ENCODE assay signal across 15 mouse cellular contexts in the genomic region with DNA sequence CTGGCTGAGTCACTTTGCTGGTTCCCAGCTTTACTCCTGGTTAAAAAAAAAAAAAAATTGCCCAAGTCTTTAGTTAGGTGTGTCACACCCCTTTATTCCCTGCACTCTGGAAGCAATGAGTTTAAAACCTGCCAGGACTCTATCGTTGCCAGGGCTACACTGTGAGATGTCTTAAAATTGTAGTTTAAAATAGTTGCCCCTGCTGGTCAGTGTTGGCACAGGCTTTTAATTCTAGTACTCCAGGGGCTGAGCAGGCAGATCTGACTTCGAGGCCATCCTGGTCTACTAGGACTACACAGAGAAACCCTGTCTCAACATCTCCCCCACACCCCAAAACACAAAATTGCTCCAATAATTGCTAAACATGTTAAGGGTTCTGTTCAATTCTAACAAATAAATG. TPM values are rescaled to one million over a fixed set of nuclear protein-coding genes. Genes with fewer than 3 reads are reported as not detected.
DNase-seq lines count a peak whose midpoint lies in the region; ATAC-seq and TF ChIP-seq lines count a peak whose summit lies in the region.
"Had no signal": no experiment of that assay in that cellular context is flagged by ENCODE, and none has a peak within 500 bp of the region (broad histone marks: within the 10 kb centered on the region; RNA-seq: fewer than 3 reads in every experiment).

No protein-coding gene starts in this region.

- H3K36me3 ChIP-seq in heart, adult 2 months (ENCODE audit: control insufficient read depth, insufficient read depth, low read length): peaks cover 3% of the 10 kb centered on the region; the same call in 1 of the 2 replicates
- H3K36me3 ChIP-seq in neural tube, embryonic 11.5 days (ENCODE audit: control insufficient read depth, insufficient read depth, low read length): no peaks in the 10 kb centered on the region
- H3K36me3 ChIP-seq in MEL (ENCODE audit: control insufficient read depth in 1 of 2, insufficient read depth in 2 of 2, low read length in 2 of 2): peaks cover 0 to 25% of the 10 kb centered on the region in 2 experiments; a peak in 2 of 4 replicates
- H3K36me3 ChIP-seq: intestine, embryonic 15.5 days; stomach, embryonic 15.5 days had no signal

- no peaks in the 10 kb centered on the region for H3K27me3 ChIP-seq in heart, adult 2 months (ENCODE audit: control insufficient read depth, insufficient read depth, low read length)
- H3K27me3 ChIP-seq in neural tube, embryonic 11.5 days (ENCODE audit: control insufficient read depth, insufficient read depth, low read length): no peaks in the 10 kb centered on the region
- H3K27me3 ChIP-seq in MEL (ENCODE audit: control insufficient read depth in 1 of 2, insufficient read depth in 2 of 2, low read length in 2 of 2): no peaks in the 10 kb centered on the region
- H3K27me3 ChIP-seq: intestine, embryonic 15.5 days; megakaryocyte, embryonic 14.5 days; stomach, embryonic 15.5 days had no signal

- TF ChIP-seq RAD21 in MEL (IDR thresholded peaks at IDR 0.05; ENCODE audit: low read depth, low read length): no peak

- no peak overlapping the region for H3K4me3 ChIP-seq in heart, adult 2 months
- H3K4me3 ChIP-seq in neural tube, embryonic 11.5 days (ENCODE audit: low read depth, low read length): no peak overlapping the region
- no peak overlapping the region for H3K4me3 ChIP-seq in MEL (ENCODE audit: control insufficient read depth in 1 of 2, insufficient read depth in 1 of 2, low read depth in 2 of 2, low read length in 2 of 2)
- H3K4me3 ChIP-seq: intestine, embryonic 15.5 days; megakaryocyte, embryonic 14.5 days; stomach, embryonic 15.5 days had no signal

- intact Hi-C loops in heart, adult 2 months (cut with DNase I): no loop called here
- intact Hi-C loops in heart, postnatal 14 days (cut with DNase I): loop anchor here (5.0 kb wide), 1 partner anchor 36 kb away; no protein-coding TSS in a partner anchor
- intact Hi-C loops in left cerebral cortex, postnatal 25 days (cut with DNase I): no loop called here

- H3K9ac ChIP-seq in heart, adult 2 months (ENCODE audit: low read depth, low read length): no peak overlapping the region
- no peak overlapping the region for H3K9ac ChIP-seq in neural tube, embryonic 11.5 days (ENCODE audit: low read length)
- H3K9ac ChIP-seq in MEL (ENCODE audit: control insufficient read depth, low read depth, low read length, poor library complexity, severe bottlenecking): no peak overlapping the region
- H3K9ac ChIP-seq: intestine, embryonic 15.5 days; stomach, embryonic 15.5 days had no signal

- H3K79me2 ChIP-seq in heart, adult 2 months (replicated peaks; ENCODE audit: control insufficient read depth, insufficient read depth, low read length): no peaks in the 10 kb centered on the region
- H3K79me2 ChIP-seq in MEL (ENCODE audit: control insufficient read depth, insufficient read depth, low read length, poor library complexity): peaks cover 21% of the 10 kb centered on the region

- TF ChIP-seq CTCF in heart, adult 2 months (IDR thresholded peaks at IDR 0.05): 0 out of 2 replicates have a peak, but pooled peaks have one; percentile 5
- TF ChIP-seq CTCF in MEL (IDR thresholded peaks at IDR 0.05 in 2 of 3, conservative IDR thresholded peaks at IDR 0.05 in 1 of 3; ENCODE audit: control insufficient read depth in 1 of 3, insufficient read depth in 1 of 3, low read depth in 2 of 3, low read length in 3 of 3, poor library complexity in 1 of 3, severe bottlenecking in 1 of 3): 0 out of 6 replicates have a peak, but pooled peaks of 1 of the 3 experiments have one; percentile 10

- H3K4me1 ChIP-seq in heart, adult 2 months (ENCODE audit: control insufficient read depth, insufficient read depth, low read length): peaks cover 4% of the 10 kb centered on the region
- peaks cover 7% of the 10 kb centered on the region; the same call in 1 of the 2 replicates for H3K4me1 ChIP-seq in neural tube, embryonic 11.5 days (ENCODE audit: control insufficient read depth, insufficient read depth, low read length)
- H3K4me1 ChIP-seq in MEL (ENCODE audit: control insufficient read depth in 1 of 2, insufficient read depth in 2 of 2, low read length in 2 of 2): peaks cover 5 to 25% of the 10 kb centered on the region in 2 experiments
- H3K4me1 ChIP-seq: stomach, embryonic 15.5 days had no signal

- no peak overlapping the region for H3K27ac ChIP-seq in heart, adult 2 months
- no peak overlapping the region for H3K27ac ChIP-seq in neural tube, embryonic 11.5 days (ENCODE audit: low read depth, low read length)
- no peak overlapping the region for H3K27ac ChIP-seq in MEL (ENCODE audit: control insufficient read depth, low read depth, low read length)
- H3K27ac ChIP-seq: intestine, embryonic 15.5 days; stomach, embryonic 15.5 days had no signal

- DNase-seq in heart, adult 2 months: no peak
- DNase-seq in heart, postnatal 14 days: no peak
- peak; percentile 19 for DNase-seq in neural tube, embryonic 11.5 days (ENCODE audit: low spot score)
- DNase-seq in neural tube, embryonic 10.5 days (ENCODE audit: extremely low spot score, low spot score): no peak
- DNase-seq in MEL (ENCODE audit: low read depth, low spot score): peak; percentile 41
- peak; percentile 10 to 21 for DNase-seq in natural killer cell, adult 2 months (ENCODE audit: low spot score in 2 of 2)
- DNase-seq in left cerebral cortex, postnatal 25 days (ENCODE audit: low spot score in 2 of 2): no peak
- DNase-seq in thymus, postnatal 36 days: no peak
- DNase-seq: adrenal gland, postnatal 10 days; heart, adult 18-20 months; heart, postnatal 4 days; right cerebral cortex, postnatal 4 days had no signal

- no peak for ATAC-seq in neural tube, embryonic 11.5 days (ENCODE audit: insufficient read depth, low FRiP score, low TSS enrichment)
- ATAC-seq: intestine, embryonic 15.5 days had no signal

- 62% methylated on average over 2 of the region's 2 CpGs for WGBS in heart, adult 2 months
- WGBS in neural tube, embryonic 11.5 days: 75% methylated on average over 2 of the region's 2 CpGs

- no peak for TF ChIP-seq EP300 in heart, adult 2 months (IDR thresholded peaks at IDR 0.05; ENCODE audit: insufficient read depth, low read depth, low read length)
- no peak for TF ChIP-seq EP300 in MEL (IDR thresholded peaks at IDR 0.05; ENCODE audit: low read depth in 1 of 2, low read length in 2 of 2)

- no peak for TF ChIP-seq POLR2A in heart, adult 2 months (IDR thresholded peaks at IDR 0.05; ENCODE audit: insufficient read depth, low read depth, low read length)
- TF ChIP-seq POLR2A in MEL (IDR thresholded peaks at IDR 0.05; ENCODE audit: control insufficient read depth in 1 of 2, insufficient read depth in 1 of 2, low read depth in 1 of 2, low read length in 2 of 2, poor library complexity in 1 of 2): no peak

- no peaks in the 10 kb centered on the region for H3K9me3 ChIP-seq in neural tube, embryonic 11.5 days (ENCODE audit: control insufficient read depth, low read length)
- H3K9me3 ChIP-seq in MEL (replicated peaks; ENCODE audit: insufficient read depth, low read length): no peaks in the 10 kb centered on the region
- H3K9me3 ChIP-seq: intestine, embryonic 15.5 days; megakaryocyte, embryonic 14.5 days; stomach, embryonic 15.5 days had no signal

- H3K4me2 ChIP-seq in neural tube, embryonic 11.5 days (ENCODE audit: low read depth): no peak overlapping the region
- H3K4me2 ChIP-seq: intestine, embryonic 15.5 days; stomach, embryonic 15.5 days had no signal

TF ChIP-seq in MEL, 35 proteins besides CTCF, POLR2A, EP300 and RAD21 (continues in another document):
- TF ChIP-seq MYC (IDR thresholded peaks at IDR 0.05; ENCODE audit: low read depth, low read length) (no peak), ZC3H11A (IDR thresholded peaks at IDR 0.05; ENCODE audit: low read depth, low read length) (no peak), E2F4 (IDR thresholded peaks at IDR 0.05; ENCODE audit: borderline replicate concordance, low read depth, low read length) (no peak), POLR2AphosphoS2 (IDR thresholded peaks at IDR 0.05; ENCODE audit: low read length) (no peak), UBTF (IDR thresholded peaks at IDR 0.05; ENCODE audit: borderline replicate concordance, insufficient read depth, low read depth, low read length) (no peak), SMC3 (IDR thresholded peaks at IDR 0.05; ENCODE audit: low read depth, low read length) (no peak), POLR2AphosphoS5 (IDR thresholded peaks at IDR 0.05; ENCODE audit: borderline replicate concordance, low read depth, low read length) (no peak), ZMIZ1 (IDR thresholded peaks at IDR 0.05; ENCODE audit: low read depth, low read length) (no peak), MEF2A (IDR thresholded peaks at IDR 0.05; ENCODE audit: extremely low read depth, insufficient replicate concordance, low read depth, low read length, poor library complexity, severe bottlenecking) (no peak), MXI1 (IDR thresholded peaks at IDR 0.05; ENCODE audit: low read depth, low read length) (no peak), GATA1 (IDR thresholded peaks at IDR 0.05; ENCODE audit: low read depth, low read length) (no peak), CHD1 (IDR thresholded peaks at IDR 0.05; ENCODE audit: low read depth, low read length) (no peak), TCF12 (IDR thresholded peaks at IDR 0.05; ENCODE audit: low read depth, low read length) (no peak), MAX (IDR thresholded peaks at IDR 0.05; ENCODE audit: low read length) (no peak), RCOR1 (IDR thresholded peaks at IDR 0.05; ENCODE audit: low read depth, low read length) (no peak), TAL1 (IDR thresholded peaks at IDR 0.05; ENCODE audit: low read length) (no peak), SIN3A (IDR thresholded peaks at IDR 0.05; ENCODE audit: low read length) (no peak)

RNA-seq across cellular contexts. Expression of gene Ppm1d, which starts 2.2 kb away (rescaled TPM):
- total RNA-seq in heart, adult 2 months (2021): 10 to 100 TPM in 1 of 2 experiments, 1 to 10 TPM in 1; 6.8 to 10.2 TPM
- polyA plus RNA-seq in heart, adult 2 months (2012; rRNA removed): 2.9 and 5.7 TPM in 2 replicates
- 10 to 100 TPM; 11.6 to 11.8 TPM for total RNA-seq in heart, postnatal 14 days (2021)
- polyA plus RNA-seq in neural tube, embryonic 11.5 days (2014; fragmentation: Nextera tagmentation; extraction: Ambion mirVana): 28.0 and 29.9 TPM in 2 replicates
- 13.3 and 14.9 TPM in 2 replicates for total RNA-seq in MEL (2012; rRNA removed)
- 10 to 100 TPM in 1 of 2 experiments, not detected in 1; 15.5 TPM for polyA plus RNA-seq in MEL (2012; ENCODE audit: insufficient read depth in 1 of 2, insufficient read length in 2 of 2, low read depth in 1 of 2, low replicate concordance in 2 of 2, missing spikeins in 1 of 2)
- total RNA-seq in left cerebral cortex, postnatal 25 days (2021): 10 to 100 TPM; 17.8 to 18.5 TPM

RNA-seq across cellular contexts. Expression of gene Bcas3, which starts 44.2 kb away (rescaled TPM):
- 10 to 100 TPM; 36.0 to 40.4 TPM for total RNA-seq in heart, adult 2 months (2021)
- 23.0 and 26.6 TPM in 2 replicates for polyA plus RNA-seq in heart, adult 2 months (2012; rRNA removed)
- total RNA-seq in heart, postnatal 14 days (2021): 10 to 100 TPM; 33.7 to 39.2 TPM
- 42.2 and 44.3 TPM in 2 replicates for polyA plus RNA-seq in neural tube, embryonic 11.5 days (2014; fragmentation: Nextera tagmentation; extraction: Ambion mirVana)
- 5.9 and 8.6 TPM in 2 replicates for total RNA-seq in MEL (2012; rRNA removed)
- polyA plus RNA-seq in MEL (2012; ENCODE audit: insufficient read depth in 1 of 2, insufficient read length in 2 of 2, low read depth in 1 of 2, low replicate concordance in 2 of 2, missing spikeins in 1 of 2): 10 to 100 TPM in 1 of 2 experiments, not detected in 1; 14.7 TPM
- total RNA-seq in left cerebral cortex, postnatal 25 days (2021): 10 to 100 TPM; 65.4 to 69.7 TPM

Comparison
In these comparisons a context has a peak if more than half of its experiments do, and no peak if none do; other contexts are left out.
1. DNase-seq: peak in neural tube, embryonic 11.5 days (single experiment), MEL (single experiment) and natural killer cell, adult 2 months (2 of 2); none in heart, adult 2 months (0 of 2), heart, postnatal 14 days (0 of 2), neural tube, embryonic 10.5 days (single experiment), left cerebral cortex, postnatal 25 days (0 of 2) and thymus, postnatal 36 days (0 of 2).